Mouse (Mus musculus) MN1 (cell line): ENCODE results near the gene Fasl.

Experiments used
- DNase-seq: peaks from one replicate; pipeline ENCODE4 v3.0.0-alpha.2; 2016; ENCODE audit warnings: low spot score

Fasl gene

GRCm38 (mm10) chr1:161756547-161756946 is 31.7 kb downstream of the Fasl start:
- no peak for DNase-seq

DNA sequence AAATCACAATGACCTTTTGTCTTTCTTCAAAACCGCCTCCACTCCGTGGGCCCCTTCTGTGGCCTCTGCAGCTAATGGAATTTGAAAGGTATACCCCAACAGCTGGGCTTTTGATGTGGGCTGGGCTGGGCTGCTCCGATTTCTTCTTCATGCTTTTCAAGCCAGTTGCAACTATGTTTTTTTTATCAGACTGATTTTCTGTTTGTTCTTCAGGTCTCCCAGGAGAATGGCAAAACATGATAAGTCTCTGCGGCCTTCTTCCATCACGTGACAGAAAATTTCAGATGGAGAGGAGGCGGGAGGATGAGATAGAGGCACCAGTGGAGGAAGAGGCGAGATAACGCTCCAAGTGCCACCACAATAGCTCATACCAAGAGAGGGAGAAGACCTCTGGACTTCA is 37.0 kb downstream of the Fasl start:
- DNase-seq, result no peak

- DNase-seq, result peak; percentile 18
Observed at GRCm38 (mm10) chr1:161750471-161751041, 37.7 kb downstream of the Fasl start.

DNA sequence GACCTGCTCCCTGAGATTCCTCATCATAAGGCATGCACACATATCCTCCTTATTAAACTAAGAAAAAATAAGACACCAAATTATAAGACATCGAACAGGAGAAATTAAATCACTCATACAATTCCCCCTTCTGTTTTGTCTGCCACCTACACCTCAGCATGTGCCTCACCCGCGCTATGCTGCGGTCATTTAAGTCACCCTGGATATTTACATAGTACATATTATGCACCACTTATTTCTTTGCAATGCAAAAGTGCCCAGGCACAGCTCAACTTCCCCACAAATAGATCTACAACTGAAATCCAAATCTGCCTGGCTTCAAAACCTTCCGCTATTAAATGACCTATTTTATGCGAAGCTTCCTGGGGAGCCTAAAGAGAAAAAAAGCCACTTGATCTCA is 39.6 kb downstream of the Fasl start:
- no peak for DNase-seq

- DNase-seq, result peak; percentile 43
Observed at GRCm38 (mm10) chr1:161748138-161748537, 40.2 kb downstream of the Fasl start.

- no peak for DNase-seq
Observed at GRCm38 (mm10) chr1:161746542-161747302, 41.6 kb downstream of the Fasl start.

- DNase-seq, result no peak
Observed at GRCm38 (mm10) chr1:161744855-161745254, 43.4 kb downstream of the Fasl start.

DNA sequence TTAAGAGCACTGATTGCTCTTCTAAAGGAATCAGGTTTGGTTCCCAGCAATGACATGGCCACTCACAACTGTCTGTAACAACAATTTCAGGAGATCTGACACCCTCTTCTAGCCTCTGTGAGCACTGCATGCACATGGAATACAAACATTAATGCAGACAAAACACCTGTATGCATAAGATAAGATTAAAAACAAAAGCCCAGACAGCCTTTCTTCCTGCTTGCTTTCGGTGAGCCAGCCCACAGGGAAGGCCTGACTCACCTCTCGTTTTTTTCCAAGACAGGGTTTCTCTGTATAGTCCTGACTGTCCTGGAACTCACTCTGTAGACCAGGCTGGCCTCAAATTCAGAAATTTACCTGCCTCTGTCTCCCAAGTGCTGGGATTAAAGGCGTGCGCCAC is 44.1 kb downstream of the Fasl start:
- DNase-seq, result no peak

GRCm38 (mm10) chr1:161742481-161743267 is 45.6 kb downstream of the Fasl start:
- DNase-seq, result no peak

GRCm38 (mm10) chr1:161736848-161737247 is 51.4 kb downstream of the Fasl start:
- peak; percentile 37 for DNase-seq

DNA sequence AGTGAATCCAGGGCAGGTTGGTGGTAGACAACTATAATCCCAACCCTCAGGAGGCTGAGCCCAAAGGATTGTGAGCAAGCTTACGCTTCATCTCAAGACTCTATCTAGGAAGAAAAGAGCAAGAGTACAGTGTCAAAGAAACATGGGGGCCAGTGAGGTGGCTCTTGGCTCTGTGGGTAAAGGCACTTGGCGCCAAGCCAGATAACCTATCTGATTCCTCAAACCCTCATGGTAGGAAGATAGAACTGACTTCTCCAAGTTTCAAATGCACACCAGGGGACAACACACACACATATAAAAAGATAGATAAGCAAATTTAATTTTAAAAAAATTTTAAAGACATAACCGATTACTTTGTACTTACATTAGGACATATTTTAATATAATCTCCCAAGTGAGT is 52.0 kb downstream of the Fasl start:
- DNase-seq, result no peak

DNA sequence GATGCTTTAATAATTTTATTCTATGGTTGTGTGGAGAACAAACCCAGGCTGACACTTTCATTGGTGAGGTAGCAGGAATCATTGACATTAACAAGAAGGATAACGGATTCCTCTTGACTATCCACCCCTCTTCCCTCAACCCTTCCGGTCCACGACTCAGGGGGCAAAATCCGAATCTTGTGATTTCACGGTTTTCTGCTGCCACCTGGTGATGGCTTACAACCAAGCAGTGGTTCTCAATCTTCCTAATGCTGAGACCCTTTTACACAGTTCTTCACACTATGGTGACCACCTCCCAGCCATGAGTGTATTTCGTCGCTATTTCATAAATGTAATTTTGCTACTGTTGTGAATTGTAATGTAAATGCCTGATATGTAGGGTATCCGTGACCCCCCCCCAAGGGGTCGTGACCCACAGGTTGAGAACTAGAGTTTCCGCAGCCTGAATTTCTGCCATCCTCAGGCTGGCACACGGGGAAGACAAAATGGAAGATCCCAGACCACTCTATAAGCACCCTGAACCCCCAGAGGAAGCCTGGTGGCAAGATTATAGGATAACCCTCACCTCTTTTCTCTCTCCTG is 52.7 kb downstream of the Fasl start:
- DNase-seq, result no peak

DNA sequence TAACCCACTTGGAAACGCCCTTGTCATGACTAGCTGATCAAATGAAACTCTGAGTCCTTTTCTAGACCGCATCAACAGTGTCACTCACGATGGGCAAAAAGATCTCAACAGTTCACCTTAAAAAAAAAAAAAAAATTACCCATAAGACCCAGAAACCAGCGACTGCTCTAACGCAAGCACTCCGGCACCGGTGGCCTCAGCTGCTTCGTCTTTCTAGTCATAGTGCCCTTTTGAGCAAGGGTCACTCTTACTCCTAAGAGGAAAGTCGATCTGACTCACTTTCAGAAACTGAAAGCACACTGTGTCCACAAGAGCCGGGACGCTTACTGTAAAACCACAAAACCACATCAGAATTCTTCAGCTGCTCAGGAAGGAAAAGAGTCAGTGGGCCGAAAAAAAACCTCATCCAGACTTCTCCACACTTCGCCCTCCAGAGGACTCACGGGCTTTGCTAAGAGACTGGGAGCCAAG is 53.5 kb downstream of the Fasl start:
- DNase-seq, result no peak

DNA sequence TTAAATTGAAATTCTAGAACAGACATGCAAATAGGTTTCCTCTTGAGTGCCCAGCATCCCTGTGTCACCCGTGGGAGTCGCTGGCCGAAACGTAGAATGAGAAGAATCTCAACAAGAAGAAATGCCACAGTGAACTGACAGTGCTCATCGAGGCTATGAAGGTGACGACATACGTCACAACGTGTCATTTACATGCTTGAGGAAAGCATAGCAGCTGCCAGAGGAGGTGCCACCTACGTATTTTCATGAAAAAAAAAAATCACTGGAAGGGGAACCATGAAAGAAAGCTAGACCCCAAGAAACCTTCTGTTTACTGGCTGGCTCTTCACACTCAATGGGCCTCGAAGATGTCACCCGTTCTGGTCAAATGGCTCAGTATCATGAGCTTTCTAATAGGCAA is 54.0 kb downstream of the Fasl start:
- DNase-seq, result no peak
